ENCODE assay signal across 11 mouse cellular contexts in genomic region chr16:65332412-65332811, GRCm38 (mm10).
"Had no signal": no experiment of that assay in that cellular context is flagged by ENCODE, and none has a peak within 500 bp of the region (broad histone marks: within the 10 kb centered on the region; RNA-seq: fewer than 3 reads in every experiment).

No protein-coding gene starts in this region.

- DNase-seq: retina, postnatal 1 day; right cerebral cortex, adult 18-20 months; right cerebral cortex, postnatal 14 days; right cerebral cortex, postnatal 25 days; right cerebral cortex, postnatal 4 days; spleen, adult 18-20 months; thymus, adult 18-20 months; thymus, adult 2 months; thymus, postnatal 14 days; thymus, postnatal 25 days; thymus, postnatal 36 days had no signal
